Mouse (Mus musculus) testis, adult 2 months (tissue): ENCODE measurements around the gene Ube2l3.
A peak's percentile ranks its signal among the peaks of the same experiment; 100 is the strongest.

Experiments
- CTCF ChIP-seq: fragments of 200-500 bp; IDR thresholded peaks from 2 replicates; pipeline ENCODE4 v1.5.1; 2012; ENCODE audit warnings: low read depth, mild to moderate bottlenecking, inconsistent platforms, low read length, moderate library complexity; ENCODE audit not compliant: control insufficient read depth, insufficient read depth, insufficient replicate concordance
- POLR2A ChIP-seq: fragments of 200-500 bp; IDR thresholded peaks from 2 replicates; pipeline ENCODE4 v1.6.1; 2012; ENCODE audit warnings: low read depth, mild to moderate bottlenecking, inconsistent platforms, low read length, moderate library complexity; ENCODE audit not compliant: control insufficient read depth

GRCm38 (mm10) chr16:17121569-17121968 lies 80.9 kb downstream of the Ube2l3 start:
- TF ChIP-seq CTCF (no peak), POLR2A (peak; percentile 85; the same call in 1 of the 2 replicates)
